Mouse (Mus musculus) ES-Bruce4 (cell line): ENCODE measurements around the gene Gna12.

Source experiments
- CTCF ChIP-seq: IDR thresholded peaks from one replicate; pipeline ENCODE4 v1.8.1; 2011; ENCODE audit warnings: low read depth, low read length
- EP300 ChIP-seq: IDR thresholded peaks from 2 replicates; pipeline ENCODE4 v1.6.1; 2011; ENCODE audit warnings: low read depth, low read length; ENCODE audit not compliant: insufficient read depth
- POLR2A ChIP-seq: IDR thresholded peaks from one replicate; pipeline ENCODE4 v1.8.1; 2011; ENCODE audit warnings: low read length; ENCODE audit not compliant: insufficient read depth

DNA sequence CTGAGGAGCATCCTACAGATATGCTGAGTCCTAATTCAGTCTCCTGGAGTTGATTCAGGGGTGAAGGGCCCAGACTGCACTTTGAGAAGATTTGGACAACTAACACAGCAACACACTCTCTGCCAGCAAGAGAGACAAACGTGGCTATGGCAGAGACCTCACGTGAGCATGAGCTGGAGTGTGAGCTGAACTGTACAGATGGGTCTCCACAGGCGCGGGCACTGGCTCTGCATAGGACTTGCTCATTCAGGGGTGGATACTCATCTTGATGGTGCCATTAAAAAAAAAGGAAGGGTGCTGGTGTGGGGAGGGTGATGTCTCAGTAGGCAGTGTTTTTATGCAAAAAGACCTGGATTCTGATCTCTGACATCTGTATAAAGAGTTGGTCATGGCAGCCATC lies 55.1 kb downstream of the Gna12 start:
- TF ChIP-seq EP300 (no peak), CTCF (no peak), POLR2A (no peak)
